In genomic region chr6:147030096-147030885, GRCm38 (mm10) we compare ENCODE assay signal across 21 mouse cellular contexts. TPM values are rescaled to one million over a fixed set of nuclear protein-coding genes. Genes with fewer than 3 reads are reported as not detected.
DNase-seq lines count a peak whose midpoint lies in the region; ATAC-seq and TF ChIP-seq lines count a peak whose summit lies in the region.
"Had no signal": no experiment of that assay in that cellular context is flagged by ENCODE, and none has a peak within 500 bp of the region (broad histone marks: within the 10 kb centered on the region; RNA-seq: fewer than 3 reads in every experiment).

No protein-coding gene starts in this region.

- H3K27me3 ChIP-seq in heart, adult 2 months (ENCODE audit: control insufficient read depth, insufficient read depth, low read length) = no peaks in the 10 kb centered on the region
- H3K27me3 ChIP-seq in hindbrain, embryonic 13.5 days = no peaks in the 10 kb centered on the region
- H3K27me3 ChIP-seq: hindbrain, embryonic 12.5 days; intestine, embryonic 15.5 days; liver, embryonic 12.5 days had no signal

- H3K9ac ChIP-seq in heart, adult 2 months (ENCODE audit: low read depth, low read length) = no peak overlapping the region; the same call in 1 of the 2 replicates
- no peak overlapping the region for H3K9ac ChIP-seq in hindbrain, embryonic 13.5 days
- H3K9ac ChIP-seq: hindbrain, embryonic 12.5 days; intestine, embryonic 15.5 days; liver, embryonic 12.5 days; lung, embryonic 14.5 days had no signal

- no peaks in the 10 kb centered on the region for H3K9me3 ChIP-seq in hindbrain, embryonic 13.5 days
- H3K9me3 ChIP-seq: hindbrain, embryonic 12.5 days; intestine, embryonic 15.5 days; liver, embryonic 12.5 days had no signal

- intact Hi-C loops in heart, adult 2 months (cut with DNase I) = no loop called here
- intact Hi-C loops in heart, postnatal 36 days (cut with DNase I) = no loop called here

- TF ChIP-seq CTCF in heart, adult 2 months (IDR thresholded peaks at IDR 0.05) = no peak
- TF ChIP-seq CTCF in brain, embryonic 14.5 days (IDR thresholded peaks at IDR 0.05; ENCODE audit: borderline replicate concordance, extremely low read depth, insufficient read depth, insufficient read length) = no peak

- TF ChIP-seq EP300 in heart, adult 2 months (IDR thresholded peaks at IDR 0.05; ENCODE audit: insufficient read depth, low read depth, low read length) = no peak

- no peaks in the 10 kb centered on the region for H3K4me1 ChIP-seq in heart, adult 2 months (ENCODE audit: control insufficient read depth, insufficient read depth, low read length)
- no peaks in the 10 kb centered on the region for H3K4me1 ChIP-seq in hindbrain, embryonic 13.5 days (replicated peaks)
- H3K4me1 ChIP-seq: hindbrain, embryonic 12.5 days; intestine, embryonic 15.5 days; liver, embryonic 12.5 days had no signal

- 82% methylated on average over 15 of the region's 15 CpGs for WGBS in heart, adult 2 months
- WGBS in hindbrain, embryonic 13.5 days = 86% methylated on average over 15 of the region's 15 CpGs

- no peak for DNase-seq in heart, adult 2 months
- no peak for DNase-seq in heart, adult 8-10 months (ENCODE audit: low spot score)
- peak; percentile 67 for DNase-seq in brain, embryonic 14.5 days (ENCODE audit: low read depth)
- peak; percentile 78 for DNase-seq in cerebellum, adult 11-12 months
- peak; percentile 70 to 72 for DNase-seq in cerebellum, postnatal 14 days
- DNase-seq in heart, postnatal 36 days = no peak
- no peak for DNase-seq in thymus, postnatal 10 days (ENCODE audit: low spot score in 2 of 2)
- DNase-seq: adrenal gland, adult 2 months; gastrocnemius, postnatal 14 days; kidney, adult 9 months; kidney, postnatal 25 days; lung, embryonic 14.5 days; lung, postnatal 36 days; right cerebral cortex, adult 18-20 months; thymus, postnatal 36 days had no signal

- no peak overlapping the region for H3K4me2 ChIP-seq in hindbrain, embryonic 13.5 days
- H3K4me2 ChIP-seq: hindbrain, embryonic 12.5 days; intestine, embryonic 15.5 days; liver, embryonic 12.5 days; lung, embryonic 14.5 days had no signal

- H3K36me3 ChIP-seq in heart, adult 2 months (ENCODE audit: control insufficient read depth, insufficient read depth, low read length) = peaks cover 2% of the 10 kb centered on the region; the same call in 1 of the 2 replicates
- no peaks in the 10 kb centered on the region for H3K36me3 ChIP-seq in hindbrain, embryonic 13.5 days

- no peak for ATAC-seq in hindbrain, embryonic 13.5 days (ENCODE audit: low FRiP score)
- ATAC-seq: intestine, embryonic 15.5 days; liver, embryonic 12.5 days had no signal

- H3K4me3 ChIP-seq in heart, adult 2 months = no peak overlapping the region
- no peak overlapping the region for H3K4me3 ChIP-seq in hindbrain, embryonic 13.5 days
- H3K4me3 ChIP-seq: hindbrain, embryonic 12.5 days; intestine, embryonic 15.5 days; left cerebral cortex, adult 2 months; liver, embryonic 12.5 days had no signal

- no peaks in the 10 kb centered on the region for H3K79me2 ChIP-seq in heart, adult 2 months (replicated peaks; ENCODE audit: control insufficient read depth, insufficient read depth, low read length)

- TF ChIP-seq POLR2A in heart, adult 2 months (IDR thresholded peaks at IDR 0.05; ENCODE audit: insufficient read depth, low read depth, low read length) = no peak
- no peak for TF ChIP-seq POLR2A in brain, embryonic 14.5 days (IDR thresholded peaks at IDR 0.05; ENCODE audit: borderline replicate concordance, extremely low read depth, insufficient read depth, insufficient read length, poor library complexity, severe bottlenecking)

- peak overlapping the region; percentile 24 for H3K27ac ChIP-seq in heart, adult 2 months
- H3K27ac ChIP-seq in hindbrain, embryonic 13.5 days = no peak overlapping the region
- H3K27ac ChIP-seq: hindbrain, embryonic 12.5 days; intestine, embryonic 15.5 days; left cerebral cortex, adult 2 months; liver, embryonic 12.5 days had no signal

RNA-seq across cellular contexts. Expression of gene Rep15, which starts 2.1 kb away (rescaled TPM):
- total RNA-seq in heart, adult 2 months (2021) = under 1 TPM; 0.86 to 0.96 TPM
- 0.12 and 0.56 TPM in 2 replicates for polyA plus RNA-seq in heart, adult 2 months (2012; rRNA removed)
- 1 to 10 TPM in 2 of 4 experiments, under 1 TPM in 2; 0.92 to 1.5 (median 1.2) TPM for total RNA-seq in heart, adult 8-10 months (2022)
- polyA plus RNA-seq in brain, embryonic 14.5 days (2012; rRNA removed) = 0.58 and 0.66 TPM in 2 replicates
- 1 to 10 TPM in 1 of 2 experiments, under 1 TPM in 1; 0.87 to 1.2 TPM for total RNA-seq in heart, postnatal 36 days (2021)
- polyA plus RNA-seq in hindbrain, embryonic 13.5 days (2015; fragmentation: Nextera tagmentation; extraction: Ambion mirVana) = 0.48 and 0.94 TPM in 2 replicates
- total RNA-seq: common myeloid progenitor, adult 5-6 weeks had no signal

RNA-seq across cellular contexts. Expression of gene Mrps35, which starts 12.3 kb away (rescaled TPM):
- total RNA-seq in heart, adult 2 months (2021) = 100 to 1,000 TPM; 168 to 170 TPM
- polyA plus RNA-seq in heart, adult 2 months (2012; rRNA removed) = 28.7 and 38.2 TPM in 2 replicates
- total RNA-seq in heart, adult 8-10 months (2022) = 100 to 1,000 TPM; 166 to 193 (median 175) TPM
- polyA plus RNA-seq in brain, embryonic 14.5 days (2012; rRNA removed) = 29.8 and 30.9 TPM in 2 replicates
- 100 to 1,000 TPM; 195 to 200 TPM for total RNA-seq in heart, postnatal 36 days (2021)
- 70.4 and 71.7 TPM in 2 replicates for polyA plus RNA-seq in hindbrain, embryonic 13.5 days (2015; fragmentation: Nextera tagmentation; extraction: Ambion mirVana)

RNA-seq across cellular contexts. Expression of gene Mansc4, which starts 56.5 kb away (rescaled TPM):
- not detected for total RNA-seq in heart, adult 2 months (2021)
- polyA plus RNA-seq in heart, adult 2 months (2012; rRNA removed) = not detected in 2 replicates
- not detected for total RNA-seq in heart, adult 8-10 months (2022)
- polyA plus RNA-seq in brain, embryonic 14.5 days (2012; rRNA removed) = 0.35 and 0.59 TPM in 2 replicates
- not detected for total RNA-seq in heart, postnatal 36 days (2021)
- polyA plus RNA-seq in hindbrain, embryonic 13.5 days (2015; fragmentation: Nextera tagmentation; extraction: Ambion mirVana) = 0.97 and 0.99 TPM in 2 replicates
- total RNA-seq: adrenal gland, adult 2 months; common myeloid progenitor, adult 5-6 weeks; left cerebral cortex, adult 2 months had no signal

Comparison
In these comparisons a context has a peak if more than half of its experiments do, and no peak if none do; other contexts are left out.
1. DNase-seq: peak in brain, embryonic 14.5 days (single experiment), cerebellum, adult 11-12 months (single experiment) and cerebellum, postnatal 14 days (2 of 2); none in heart, adult 2 months (0 of 2), heart, adult 8-10 months (single experiment), heart, postnatal 36 days (0 of 2) and thymus, postnatal 10 days (0 of 2).